Comparison of ENCODE assay signal across 8 mouse cellular contexts in the genomic region with DNA sequence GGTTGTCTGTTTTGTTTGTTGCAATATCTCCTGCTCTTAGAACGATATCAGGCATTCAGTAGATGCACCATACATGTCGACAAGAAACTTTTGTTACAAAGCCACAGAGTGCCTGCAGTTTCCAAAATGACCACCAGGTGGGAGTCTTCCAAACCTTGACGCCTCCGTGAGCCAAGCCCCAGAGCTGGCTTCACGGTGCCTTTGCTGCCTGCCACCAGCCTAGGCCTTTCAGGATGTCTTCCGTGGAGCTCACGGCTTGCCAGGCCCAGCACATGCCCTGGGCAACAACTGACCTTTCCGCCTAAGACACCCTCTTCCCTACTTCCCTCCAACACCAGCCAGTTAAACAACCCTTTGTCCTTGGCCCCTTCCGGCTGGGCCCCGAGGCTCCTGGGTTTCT. TPM values are rescaled to one million over a fixed set of nuclear protein-coding genes. Genes with fewer than 3 reads are reported as not detected.
DNase-seq lines count a peak whose midpoint lies in the region; ATAC-seq and TF ChIP-seq lines count a peak whose summit lies in the region.

No protein-coding gene starts in this region.

- H3K27ac ChIP-seq in gastrocnemius, adult 2 months, result peak overlapping the region; percentile 38; the same call in 1 of the 2 replicates
- no peak overlapping the region for H3K27ac ChIP-seq in hindbrain, postnatal 0 days

- H3K9me3 ChIP-seq in hindbrain, postnatal 0 days (ENCODE audit: low read length), result no peaks in the 10 kb centered on the region

- H3K36me3 ChIP-seq in hindbrain, postnatal 0 days (ENCODE audit: insufficient read depth, low read length), result no peaks in the 10 kb centered on the region

- intact Hi-C loops in gastrocnemius, adult 2 months (cut with DNase I), result loop anchor here (2.0 kb wide), 2 partner anchors 20 to 42 kb away; no protein-coding TSS in a partner anchor

- peak; percentile 71 for ATAC-seq in hindbrain, postnatal 0 days

- peak overlapping the region; percentile 24; the same call in 1 of the 2 replicates for H3K9ac ChIP-seq in hindbrain, postnatal 0 days (replicated peaks; ENCODE audit: low read length)

- H3K4me1 ChIP-seq in hindbrain, postnatal 0 days (ENCODE audit: insufficient read depth, low read length), result peaks cover 3% of the 10 kb centered on the region; the same call in 1 of the 2 replicates

- no peaks in the 10 kb centered on the region for H3K27me3 ChIP-seq in hindbrain, postnatal 0 days (ENCODE audit: insufficient read depth, low read length)

- WGBS in hindbrain, postnatal 0 days, result 20% methylated on average over 10 of the region's 10 CpGs

- no peak overlapping the region for H3K4me3 ChIP-seq in gastrocnemius, adult 2 months
- H3K4me3 ChIP-seq in hindbrain, postnatal 0 days (ENCODE audit: low read length), result no peak overlapping the region

- peak; percentile 67 for DNase-seq in WW6 (ENCODE audit: low read depth, low spot score)
- peak; percentile 85 to 90 for DNase-seq in cerebellum, postnatal 36 days
- DNase-seq in gastrocnemius, adult 2 months, result peak; percentile 83
- DNase-seq in hindbrain, postnatal 0 days (ENCODE audit: low spot score), result peak; percentile 95
- DNase-seq in left cerebral cortex, adult 11 months (ENCODE audit: low spot score), result peak; percentile 77
- DNase-seq in lung, postnatal 4 days, result peak; percentile 65 to 85
- peak; percentile 90 for DNase-seq in retina, postnatal 1 day
- DNase-seq in thymus, postnatal 4 days, result peak; percentile 95

- no peak overlapping the region for H3K4me2 ChIP-seq in hindbrain, postnatal 0 days (ENCODE audit: low read depth, low read length)

- peak; percentile 96; the same call in 1 of the 2 replicates for TF ChIP-seq CTCF in gastrocnemius, adult 2 months (IDR thresholded peaks at IDR 0.05)
- TF ChIP-seq CTCF in hindbrain, postnatal 0 days (IDR thresholded peaks at IDR 0.05; ENCODE audit: low read depth), result peak; percentile 95

RNA-seq across cellular contexts. Expression of gene Kcnn4, which starts 5.2 kb away (rescaled TPM):
- under 1 TPM; 0.25 to 0.64 TPM for total RNA-seq in gastrocnemius, adult 2 months (2021)
- total RNA-seq in hindbrain, postnatal 0 days (2014; rRNA removed), result 1.1 and 3.9 TPM in 2 replicates
- polyA plus RNA-seq in hindbrain, postnatal 0 days (2015; fragmentation: Nextera tagmentation; extraction: Ambion mirVana), result 1.2 and 1.9 TPM in 2 replicates

RNA-seq across cellular contexts. Expression of gene Lypd5, which starts 15.8 kb away (rescaled TPM):
- not detected for total RNA-seq in gastrocnemius, adult 2 months (2021)
- total RNA-seq in hindbrain, postnatal 0 days (2014; rRNA removed), result not detected in 2 replicates
- 0.13 TPM in 1 of 2 replicates, not detected in the other for polyA plus RNA-seq in hindbrain, postnatal 0 days (2015; fragmentation: Nextera tagmentation; extraction: Ambion mirVana)

RNA-seq across cellular contexts. Expression of gene Tescl, which starts 31.1 kb away (rescaled TPM):
- not detected for total RNA-seq in gastrocnemius, adult 2 months (2021)
- not detected in 2 replicates for total RNA-seq in hindbrain, postnatal 0 days (2014; rRNA removed)
- polyA plus RNA-seq in hindbrain, postnatal 0 days (2015; fragmentation: Nextera tagmentation; extraction: Ambion mirVana), result 0.46 TPM in 1 of 2 replicates, not detected in the other

RNA-seq across cellular contexts. Expression of gene Smg9, which starts 34.6 kb away (rescaled TPM):
- 10 to 100 TPM in 1 of 2 experiments, 1 to 10 TPM in 1; 9.4 to 10.2 TPM for total RNA-seq in gastrocnemius, adult 2 months (2021)
- total RNA-seq in hindbrain, postnatal 0 days (2014; rRNA removed), result 34.5 and 52.3 TPM in 2 replicates
- 27.4 and 29.7 TPM in 2 replicates for polyA plus RNA-seq in hindbrain, postnatal 0 days (2015; fragmentation: Nextera tagmentation; extraction: Ambion mirVana)

RNA-seq across cellular contexts. Expression of gene Zfp94, which starts 48.4 kb away (rescaled TPM):
- 1 to 10 TPM; 2.4 to 2.5 TPM for total RNA-seq in gastrocnemius, adult 2 months (2021)
- 9.6 and 12.0 TPM in 2 replicates for total RNA-seq in hindbrain, postnatal 0 days (2014; rRNA removed)
- polyA plus RNA-seq in hindbrain, postnatal 0 days (2015; fragmentation: Nextera tagmentation; extraction: Ambion mirVana), result 17.3 and 21.6 TPM in 2 replicates
